Mouse (Mus musculus): Measurements from ENCODE around the gene Icam5. TPM values are rescaled to one million over a fixed set of nuclear protein-coding genes. Genes with fewer than 3 reads are reported as not detected.

Gene Icam5
- polyA plus RNA-seq, 1 experiment: 1.1 TPM

GRCm38 (mm10) chr9:21034481-21035085 is 2.7 kb downstream of the Icam5 start:
- Histone ChIP-seq H3K4me1 (ENCODE audit: control insufficient read depth, insufficient read depth, insufficient read length) (peaks cover 21% of the 10 kb centered on the region), H3K36me3 (ENCODE audit: control insufficient read depth, insufficient read depth, low read length) (no peaks in the 10 kb centered on the region), H3K27me3 (ENCODE audit: control insufficient read depth, insufficient read depth, low read length) (peaks cover 28% of the 10 kb centered on the region), H3K4me3 (ENCODE audit: extremely low read depth, insufficient read depth, insufficient read length) (no peak overlapping the region), H3K27ac (ENCODE audit: insufficient read depth, low read length) (no peak overlapping the region)
- TF ChIP-seq CTCF (IDR thresholded peaks at IDR 0.05; ENCODE audit: extremely low read depth, insufficient read depth, insufficient read length, insufficient replicate concordance): no peak
- WGBS: 15% methylated on average over 17 of the region's 17 CpGs
- DNase-seq (ENCODE audit: low read depth in 1 of 2, low spot score in 2 of 2): no peak

GRCm38 (mm10) chr9:21035586-21035985 is 3.7 kb downstream of the Icam5 start:
- Histone ChIP-seq H3K4me1 (ENCODE audit: control insufficient read depth, insufficient read depth, insufficient read length) (peaks cover 14% of the 10 kb centered on the region), H3K36me3 (ENCODE audit: control insufficient read depth, insufficient read depth, low read length) (no peaks in the 10 kb centered on the region), H3K27me3 (ENCODE audit: control insufficient read depth, insufficient read depth, low read length) (peaks cover 28% of the 10 kb centered on the region), H3K27ac (ENCODE audit: insufficient read depth, low read length) (no peak overlapping the region), H3K4me3 (ENCODE audit: extremely low read depth, insufficient read depth, insufficient read length) (no peak overlapping the region)
- WGBS: 50% methylated on average over 9 of the region's 9 CpGs
- no peak for DNase-seq (ENCODE audit: low read depth in 1 of 2, low spot score in 2 of 2)
- no peak for TF ChIP-seq POLR2A (IDR thresholded peaks at IDR 0.05; ENCODE audit: low read depth, low read length)
- no peak for TF ChIP-seq CTCF (IDR thresholded peaks at IDR 0.05; ENCODE audit: extremely low read depth, insufficient read depth, insufficient read length, insufficient replicate concordance)

- no peak for DNase-seq (ENCODE audit: low read depth in 1 of 2, low spot score in 2 of 2)
- TF ChIP-seq CTCF (IDR thresholded peaks at IDR 0.05; ENCODE audit: extremely low read depth, insufficient read depth, insufficient read length, insufficient replicate concordance) (no peak), POLR2A (IDR thresholded peaks at IDR 0.05; ENCODE audit: low read depth, low read length) (no peak)
- no peak overlapping the region for H3K27ac ChIP-seq (ENCODE audit: insufficient read depth, low read length)
- no peaks in the 10 kb centered on the region for H3K36me3 ChIP-seq (ENCODE audit: control insufficient read depth, insufficient read depth, low read length)
- WGBS: 15% methylated on average over 20 of the region's 20 CpGs
- H3K4me3 ChIP-seq (ENCODE audit: extremely low read depth, insufficient read depth, insufficient read length): no peak overlapping the region
- H3K4me1 ChIP-seq (ENCODE audit: control insufficient read depth, insufficient read depth, insufficient read length): peaks cover 14% of the 10 kb centered on the region
- peaks cover 28% of the 10 kb centered on the region for H3K27me3 ChIP-seq (ENCODE audit: control insufficient read depth, insufficient read depth, low read length)
Observed at GRCm38 (mm10) chr9:21036161-21036560, 4.3 kb downstream of the Icam5 start.

GRCm38 (mm10) chr9:21036666-21037065 is 4.8 kb downstream of the Icam5 start:
- DNase-seq (ENCODE audit: low read depth in 1 of 2, low spot score in 2 of 2): no peak
- Histone ChIP-seq H3K27me3 (ENCODE audit: control insufficient read depth, insufficient read depth, low read length) (peaks cover 28% of the 10 kb centered on the region), H3K4me1 (ENCODE audit: control insufficient read depth, insufficient read depth, insufficient read length) (peaks cover 14% of the 10 kb centered on the region), H3K36me3 (ENCODE audit: control insufficient read depth, insufficient read depth, low read length) (no peaks in the 10 kb centered on the region), H3K27ac (ENCODE audit: insufficient read depth, low read length) (no peak overlapping the region), H3K4me3 (ENCODE audit: extremely low read depth, insufficient read depth, insufficient read length) (no peak overlapping the region)
- TF ChIP-seq POLR2A (IDR thresholded peaks at IDR 0.05; ENCODE audit: low read depth, low read length): no peak
- TF ChIP-seq CTCF (IDR thresholded peaks at IDR 0.05; ENCODE audit: extremely low read depth, insufficient read depth, insufficient read length, insufficient replicate concordance): no peak
- 8% methylated on average over 22 of the region's 22 CpGs for WGBS

- no peak overlapping the region for H3K27ac ChIP-seq (ENCODE audit: insufficient read depth, low read length)
- 8% methylated on average over 31 of the region's 31 CpGs for WGBS
- H3K4me3 ChIP-seq (ENCODE audit: extremely low read depth, insufficient read depth, insufficient read length): no peak overlapping the region
- no peak for DNase-seq (ENCODE audit: low read depth in 1 of 2, low spot score in 2 of 2)
- H3K36me3 ChIP-seq (ENCODE audit: control insufficient read depth, insufficient read depth, low read length): no peaks in the 10 kb centered on the region
- H3K4me1 ChIP-seq (ENCODE audit: control insufficient read depth, insufficient read depth, insufficient read length): peaks cover 11% of the 10 kb centered on the region
- TF ChIP-seq POLR2A (IDR thresholded peaks at IDR 0.05; ENCODE audit: low read depth, low read length): no peak
- no peak for TF ChIP-seq CTCF (IDR thresholded peaks at IDR 0.05; ENCODE audit: extremely low read depth, insufficient read depth, insufficient read length, insufficient replicate concordance)
- peaks cover 27% of the 10 kb centered on the region for H3K27me3 ChIP-seq (ENCODE audit: control insufficient read depth, insufficient read depth, low read length)
Observed at GRCm38 (mm10) chr9:21037481-21037891, 5.6 kb downstream of the Icam5 start.

GRCm38 (mm10) chr9:21039779-21040178 is 7.9 kb downstream of the Icam5 start:
- no peak overlapping the region for H3K4me3 ChIP-seq (ENCODE audit: extremely low read depth, insufficient read depth, insufficient read length)
- H3K36me3 ChIP-seq (ENCODE audit: control insufficient read depth, insufficient read depth, low read length): no peaks in the 10 kb centered on the region
- H3K27me3 ChIP-seq (ENCODE audit: control insufficient read depth, insufficient read depth, low read length): peaks cover 17% of the 10 kb centered on the region
- H3K27ac ChIP-seq (ENCODE audit: insufficient read depth, low read length): no peak overlapping the region
- TF ChIP-seq CTCF (IDR thresholded peaks at IDR 0.05; ENCODE audit: extremely low read depth, insufficient read depth, insufficient read length, insufficient replicate concordance) (no peak), POLR2A (IDR thresholded peaks at IDR 0.05; ENCODE audit: low read depth, low read length) (no peak)
- 80% methylated on average over 3 of the region's 3 CpGs for WGBS
- no peak for DNase-seq (ENCODE audit: low read depth in 1 of 2, low spot score in 2 of 2)
- H3K4me1 ChIP-seq (ENCODE audit: control insufficient read depth, insufficient read depth, insufficient read length): no peaks in the 10 kb centered on the region; the same call in 1 of the 2 replicates

GRCm38 (mm10) chr9:21041308-21041707 is 9.4 kb downstream of the Icam5 start:
- no peak overlapping the region for H3K27ac ChIP-seq (ENCODE audit: insufficient read depth, low read length)
- 54% methylated on average over 4 of the region's 4 CpGs for WGBS
- peaks cover 8% of the 10 kb centered on the region for H3K27me3 ChIP-seq (ENCODE audit: control insufficient read depth, insufficient read depth, low read length)
- TF ChIP-seq POLR2A (IDR thresholded peaks at IDR 0.05; ENCODE audit: low read depth, low read length): no peak
- H3K36me3 ChIP-seq (ENCODE audit: control insufficient read depth, insufficient read depth, low read length): no peaks in the 10 kb centered on the region
- no peak for DNase-seq (ENCODE audit: low read depth in 1 of 2, low spot score in 2 of 2)
- no peak overlapping the region for H3K4me3 ChIP-seq (ENCODE audit: extremely low read depth, insufficient read depth, insufficient read length)
- H3K4me1 ChIP-seq (ENCODE audit: control insufficient read depth, insufficient read depth, insufficient read length): no peaks in the 10 kb centered on the region; the same call in 1 of the 2 replicates

All from spleen, adult 2 months (tissue).